In the genomic region with DNA sequence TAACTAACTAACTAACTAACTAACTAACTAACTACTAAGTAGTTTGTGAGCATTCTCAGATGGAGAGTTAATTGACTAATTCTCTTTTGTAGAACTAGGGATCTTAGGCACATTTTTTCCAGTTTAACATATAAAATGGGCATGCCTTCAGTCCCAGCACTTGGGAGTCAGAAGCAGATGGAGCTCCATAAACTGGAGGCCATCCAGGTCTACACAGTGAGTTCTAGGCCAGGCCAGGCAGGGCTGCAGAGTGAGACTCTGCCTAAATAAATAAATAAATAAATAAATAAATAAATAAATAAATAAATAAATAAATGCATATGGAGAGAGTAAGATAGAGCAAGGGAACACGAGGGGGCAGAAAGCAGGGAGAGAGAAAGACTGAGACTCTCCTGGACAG, we compare ENCODE assay signal across 16 mouse cellular contexts.
"Had no signal": no experiment of that assay in that cellular context is flagged by ENCODE, and none has a peak within 500 bp of the region (broad histone marks: within the 10 kb centered on the region; RNA-seq: fewer than 3 reads in every experiment).

No protein-coding gene starts in this region.

- H3K9ac ChIP-seq: kidney, embryonic 15.5 days; limb, embryonic 12.5 days; liver, embryonic 13.5 days; liver, postnatal 0 days; lung, embryonic 15.5 days; midbrain, embryonic 12.5 days; neural tube, embryonic 15.5 days had no signal

- ATAC-seq: liver, postnatal 0 days had no signal

- H3K4me3 ChIP-seq: kidney, embryonic 15.5 days; limb, embryonic 12.5 days; liver, embryonic 13.5 days; lung, embryonic 15.5 days; midbrain, embryonic 12.5 days; neural tube, embryonic 15.5 days had no signal

- H3K9me3 ChIP-seq: limb, embryonic 12.5 days; liver, embryonic 13.5 days; lung, embryonic 15.5 days; midbrain, embryonic 12.5 days; neural tube, embryonic 15.5 days had no signal

- H3K27me3 ChIP-seq: kidney, embryonic 15.5 days; limb, embryonic 12.5 days; liver, embryonic 13.5 days; lung, embryonic 15.5 days; midbrain, embryonic 12.5 days; neural tube, embryonic 15.5 days had no signal

- H3K4me2 ChIP-seq: kidney, embryonic 15.5 days; limb, embryonic 12.5 days; liver, embryonic 13.5 days; lung, embryonic 15.5 days; midbrain, embryonic 12.5 days; neural tube, embryonic 15.5 days had no signal

- H3K27ac ChIP-seq: kidney, embryonic 15.5 days; limb, embryonic 12.5 days; liver, embryonic 13.5 days; lung, embryonic 15.5 days; midbrain, embryonic 12.5 days; neural tube, embryonic 15.5 days; stomach, postnatal 0 days had no signal

- DNase-seq: kidney, postnatal 25 days; layer of hippocampus, adult 9-11 months; layer of hippocampus, postnatal 36 days; liver; liver, embryonic 13.5 days; liver, postnatal 0 days; lung, postnatal 14 days; right cerebral cortex, adult 18-20 months; right cerebral cortex, postnatal 25 days; thymus, postnatal 36 days had no signal

- H3K4me1 ChIP-seq: kidney, embryonic 15.5 days; lung, embryonic 15.5 days had no signal

- H3K36me3 ChIP-seq: limb, embryonic 12.5 days; liver, embryonic 13.5 days; lung, embryonic 15.5 days had no signal
